Comparison of ENCODE assay signal across 8 mouse cellular contexts in genomic region chr11:117848985-117849671, GRCm38 (mm10). TPM values are rescaled to one million over a fixed set of nuclear protein-coding genes. Genes with fewer than 3 reads are reported as not detected.
A peak's percentile ranks its signal among the peaks of the same experiment; 100 is the strongest.
DNase-seq lines count a peak whose midpoint lies in the region; ATAC-seq lines count a peak whose summit lies in the region.

Gene Birc5, plus strand, starts transcription at chr11:117849251.

- H3K4me1 ChIP-seq in intestine, embryonic 14.5 days (replicated peaks; ENCODE audit: control insufficient read depth, insufficient read depth, low read length) = peaks cover 24% of the 10 kb centered on the region

- H3K36me3 ChIP-seq in intestine, embryonic 14.5 days (ENCODE audit: control insufficient read depth, insufficient read depth, low read length) = peaks cover 20% of the 10 kb centered on the region

- H3K4me3 ChIP-seq in intestine, embryonic 14.5 days (ENCODE audit: low read depth, low read length) = peak within 1 kb of the TSS; percentile 59

- peak; percentile 85 for ATAC-seq in intestine, embryonic 14.5 days (replicated peaks; ENCODE audit: low FRiP score, low TSS enrichment, low read depth)
- ATAC-seq in megakaryocyte progenitor cell, adult 5-6 weeks (replicated peaks; ENCODE audit: poor library complexity) = peak; percentile 97

- DNase-seq in adrenal gland, adult 18-20 months (ENCODE audit: low spot score in 2 of 2) = peak; percentile 96 to 98
- peak; percentile 98 for DNase-seq in embryo, embryonic 10.5 days (ENCODE audit: low spot score)
- peak; percentile 96 for DNase-seq in gastrocnemius, postnatal 14 days
- DNase-seq in intestine, embryonic 14.5 days (ENCODE audit: low spot score) = peak; percentile 97
- peak; percentile 93 to 98 for DNase-seq in left cerebral cortex, postnatal 10 days (ENCODE audit: extremely low spot score in 1 of 2, low spot score in 2 of 2)
- DNase-seq in right cerebral cortex, postnatal 10 days (ENCODE audit: low spot score in 2 of 2) = peak; percentile 97
- peak; percentile 97 for DNase-seq in urinary bladder, postnatal 14 days (ENCODE audit: low spot score)

- WGBS in intestine, embryonic 14.5 days = under 1% methylated on average over 51 of the region's 51 CpGs

- H3K4me2 ChIP-seq in intestine, embryonic 14.5 days (ENCODE audit: low read length) = peak within 1 kb of the TSS; percentile 84

- H3K9me3 ChIP-seq in intestine, embryonic 14.5 days (ENCODE audit: control insufficient read depth, low read length) = no peaks in the 10 kb centered on the region

- intact Hi-C loops in gastrocnemius, postnatal 14 days (cut with DNase I; ENCODE audit: low total_unique reads) = no loop called here
- intact Hi-C loops in left cerebral cortex, postnatal 10 days (cut with DNase I) = no loop called here

- peak within 1 kb of the TSS; percentile 69 for H3K9ac ChIP-seq in intestine, embryonic 14.5 days (ENCODE audit: low read length)

- H3K27me3 ChIP-seq in intestine, embryonic 14.5 days (replicated peaks; ENCODE audit: control insufficient read depth, insufficient read depth, low read length) = no peaks in the 10 kb centered on the region

- H3K27ac ChIP-seq in intestine, embryonic 14.5 days (ENCODE audit: low read depth) = peak within 1 kb of the TSS; percentile 93

RNA-seq across cellular contexts. Expression of gene Birc5, which starts in this region (rescaled TPM):
- total RNA-seq in adrenal gland, adult 18-20 months (2021) = 1 to 10 TPM in 1 of 2 experiments, under 1 TPM in 1; 0.61 to 1.2 TPM
- 1 to 10 TPM; 4.2 TPM for total RNA-seq in gastrocnemius, postnatal 14 days (2021)
- 337 and 340 TPM in 2 replicates for polyA plus RNA-seq in intestine, embryonic 14.5 days (2014; fragmentation: Nextera tagmentation; extraction: Ambion mirVana)
- 1 to 10 TPM; 3.7 to 4.6 TPM for total RNA-seq in left cerebral cortex, postnatal 10 days (2021)
- 179 and 200 TPM in 2 replicates for total RNA-seq in megakaryocyte progenitor cell, adult 5-6 weeks (2015)
- 183 and 213 TPM in 2 replicates for total RNA-seq in megakaryocyte progenitor cell, adult 5-6 weeks (2017)

Comparison
In these comparisons a context has a peak if more than half of its experiments do, and no peak if none do; other contexts are left out.
1. Peak in every context shown above with its lines: DNase-seq, ATAC-seq, H3K4me3 ChIP-seq and H3K27ac ChIP-seq.
2. RNA of gene Birc5 (total RNA-seq): 179 to 213 TPM in megakaryocyte progenitor cell, adult 5-6 weeks; 3.7 to 4.6 TPM in left cerebral cortex, postnatal 10 days, 4.2 TPM in gastrocnemius, postnatal 14 days and 0.61 to 1.2 TPM in adrenal gland, adult 18-20 months; every median in the first group is over 10 times any median in the second.